Mouse (Mus musculus): ENCODE data around the gene Ctsz.

The Ctsz gene

GRCm38 (mm10) chr2:174393383-174393782, 45.5 kb downstream of the Ctsz start:
- no peak for DNase-seq (ENCODE audit: low spot score in 2 of 2)

GRCm38 (mm10) chr2:174392554-174392953, 46.3 kb downstream of the Ctsz start:
- DNase-seq (ENCODE audit: low spot score in 2 of 2), result no peak

GRCm38 (mm10) chr2:174391936-174392335, 46.9 kb downstream of the Ctsz start:
- no peak for DNase-seq (ENCODE audit: low spot score in 2 of 2)

- DNase-seq (ENCODE audit: low spot score in 2 of 2), result no peak
Measured at GRCm38 (mm10) chr2:174381021-174381420, 57.8 kb downstream of the Ctsz start.
